Mouse (Mus musculus) liver, embryonic 16.5 days (tissue): ENCODE results near the gene Mctp2. TPM values are rescaled to one million over a fixed set of nuclear protein-coding genes. Genes with fewer than 3 reads are reported as not detected.

Experiments
- ATAC-seq: fragments of 200-750 bp; cut with Nextera tagmentation; 2 replicates; pipeline ENCODE4 v1.8.0; 2017; ENCODE audit warnings: low read depth, mild to moderate bottlenecking, moderate number of reproducible peaks, moderate library complexity
- H3K27ac ChIP-seq: fragments of 300-500 bp; sonication (generic); 2 replicates; pipeline ENCODE4 v1.5.1; 2014; ENCODE audit warnings: mild to moderate bottlenecking, low read length
- H3K27me3 ChIP-seq: fragments of 300-500 bp; sonication (generic); 2 replicates; pipeline ENCODE4 v1.6.1; 2014; ENCODE audit warnings: low read depth, low read length, mixed read lengths; ENCODE audit not compliant: control insufficient read depth, insufficient read depth
- H3K36me3 ChIP-seq: fragments of 300-500 bp; sonication (generic); 2 replicates; pipeline ENCODE4 v1.6.1; 2014; ENCODE audit warnings: mild to moderate bottlenecking; ENCODE audit not compliant: control insufficient read depth, insufficient read depth
- H3K4me1 ChIP-seq: fragments of 300-500 bp; sonication (generic); 2 replicates; pipeline ENCODE4 v1.6.1; 2014; ENCODE audit warnings: low read depth, low read length, mixed read lengths; ENCODE audit not compliant: control insufficient read depth
- H3K4me2 ChIP-seq: fragments of 300-500 bp; sonication (generic); 2 replicates; pipeline ENCODE4 v1.6.1; 2014; ENCODE audit warnings: low read depth, low read length, mixed read lengths
- H3K4me3 ChIP-seq: fragments of 300-500 bp; sonication (generic); 2 replicates; pipeline ENCODE4 v1.5.1; 2014; ENCODE audit warnings: low read depth, mild to moderate bottlenecking, low read length
- H3K9ac ChIP-seq: fragments of 300-500 bp; sonication (generic); 2 replicates; pipeline ENCODE4 v1.6.1; 2014; ENCODE audit warnings: low read depth, low read length
- H3K9me3 ChIP-seq: fragments of 300-500 bp; sonication (generic); replicated peaks from 2 replicates; pipeline ENCODE4 v1.6.1; 2016; ENCODE audit warnings: low read length; ENCODE audit not compliant: control insufficient read depth
- WGBS: fragments of 180-500 bp; shearing (Covaris S2); extraction: QIAGEN DNeasy Blood & Tissue Kit; methylation state at CpG from one replicate; pipeline ENCODE4 v1.1.7; 2014; ENCODE audit not compliant: insufficient replicate concordance; 5-methylcytosine and 5-hydroxymethylcytosine counted together
- polyA plus RNA-seq: library from polyadenylated mRNA; unstranded; fragments of >200 nt; fragmentation: Nextera tagmentation; extraction: Ambion mirVana; gene quantifications from 2 replicates; pipeline ENCODE4 v1.2.1, GENCODE M21; 2015

Gene Mctp2
- polyA plus RNA-seq, 1 experiment from 2014 or later, result 0.61 TPM

DNA sequence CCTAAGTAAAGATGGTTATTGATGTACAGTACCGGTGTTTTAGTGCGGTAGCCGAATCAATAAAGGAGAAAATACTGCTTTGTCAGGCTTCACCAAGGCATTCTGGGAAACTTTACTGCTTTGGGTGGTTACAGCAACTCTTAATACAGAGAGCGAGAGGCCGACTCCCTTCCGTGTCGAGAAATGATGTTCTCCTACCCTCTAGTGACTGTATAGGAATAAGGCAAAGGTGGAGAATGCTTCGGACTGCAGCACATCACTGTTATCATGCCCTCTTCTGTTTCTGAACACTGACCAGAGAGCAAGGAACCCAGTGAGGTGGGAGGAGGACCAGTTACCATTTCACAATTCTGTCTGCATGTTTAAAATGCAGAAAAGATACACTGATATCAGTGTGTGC is 83.9 kb downstream of the Mctp2 start:
- Histone ChIP-seq H3K4me1 (no peaks in the 10 kb centered on the region), H3K9me3 (no peaks in the 10 kb centered on the region), H3K9ac (no peak overlapping the region), H3K4me2 (no peak overlapping the region), H3K27me3 (no peaks in the 10 kb centered on the region), H3K27ac (no peak overlapping the region), H3K4me3 (no peak overlapping the region), H3K36me3 (no peaks in the 10 kb centered on the region)
- ATAC-seq, result no peak
- 74% methylated on average over 8 of the region's 8 CpGs for WGBS

DNA sequence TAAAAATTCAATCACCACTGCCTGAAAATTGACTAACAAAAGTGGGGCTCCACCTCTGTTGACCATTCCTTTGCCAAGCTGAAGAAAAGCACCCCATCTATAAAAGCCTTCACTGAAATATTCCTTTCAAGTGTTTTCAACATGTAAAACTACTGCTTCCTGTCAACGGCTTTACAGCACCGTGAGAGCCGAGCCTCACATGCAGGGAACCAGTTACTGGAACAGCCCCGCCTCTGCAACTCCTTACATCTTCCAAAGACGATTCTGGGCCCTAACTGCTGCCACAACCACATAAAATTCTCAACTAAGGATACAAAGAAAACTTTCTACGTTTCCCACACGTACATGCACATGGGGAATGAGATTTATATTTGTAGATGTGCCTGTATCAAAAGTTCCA is 88.4 kb downstream of the Mctp2 start:
- Histone ChIP-seq H3K9ac (no peak overlapping the region), H3K27ac (no peak overlapping the region), H3K4me3 (no peak overlapping the region), H3K36me3 (no peaks in the 10 kb centered on the region), H3K4me2 (no peak overlapping the region), H3K27me3 (no peaks in the 10 kb centered on the region), H3K9me3 (no peaks in the 10 kb centered on the region), H3K4me1 (no peaks in the 10 kb centered on the region)
- WGBS, result 46% methylated on average over 7 of the region's 7 CpGs
- no peak for ATAC-seq

DNA sequence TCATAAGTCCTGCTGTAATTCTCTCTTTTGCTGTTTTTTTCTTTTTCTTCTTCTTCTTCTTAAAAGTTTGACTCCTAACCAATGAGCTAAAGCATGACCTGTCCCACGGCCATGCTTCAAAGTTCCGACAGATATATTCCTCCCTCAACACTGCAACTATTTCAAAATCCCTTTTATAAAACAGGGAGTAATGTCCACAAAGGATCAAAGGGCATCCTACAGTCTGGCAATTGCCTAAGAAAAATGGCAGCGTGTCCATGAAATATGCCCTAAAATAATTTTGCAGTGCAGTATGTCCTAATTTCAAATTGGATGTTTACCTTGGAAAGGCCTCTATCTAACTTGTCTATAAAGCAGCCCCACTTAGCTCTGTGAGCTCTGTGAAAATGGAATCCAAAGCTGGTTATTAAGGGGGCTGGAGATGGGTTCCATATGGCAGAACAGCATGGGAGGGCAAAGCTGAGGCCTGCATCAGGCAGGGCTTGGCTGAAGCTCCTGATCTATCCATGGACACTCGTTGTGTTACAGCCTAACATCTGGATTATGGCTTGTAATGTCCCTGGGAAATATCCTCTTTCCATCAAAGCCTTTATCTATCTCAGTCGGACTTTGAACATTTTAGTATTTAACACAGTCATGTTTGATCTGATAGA is 90.7 kb downstream of the Mctp2 start:
- Histone ChIP-seq H3K27me3 (no peaks in the 10 kb centered on the region), H3K4me1 (no peaks in the 10 kb centered on the region), H3K9me3 (no peaks in the 10 kb centered on the region), H3K36me3 (no peaks in the 10 kb centered on the region), H3K4me3 (no peak overlapping the region), H3K27ac (no peak overlapping the region), H3K4me2 (no peak overlapping the region), H3K9ac (no peak overlapping the region)
- no peak for ATAC-seq
- 52% methylated on average over 5 of the region's 5 CpGs for WGBS

DNA sequence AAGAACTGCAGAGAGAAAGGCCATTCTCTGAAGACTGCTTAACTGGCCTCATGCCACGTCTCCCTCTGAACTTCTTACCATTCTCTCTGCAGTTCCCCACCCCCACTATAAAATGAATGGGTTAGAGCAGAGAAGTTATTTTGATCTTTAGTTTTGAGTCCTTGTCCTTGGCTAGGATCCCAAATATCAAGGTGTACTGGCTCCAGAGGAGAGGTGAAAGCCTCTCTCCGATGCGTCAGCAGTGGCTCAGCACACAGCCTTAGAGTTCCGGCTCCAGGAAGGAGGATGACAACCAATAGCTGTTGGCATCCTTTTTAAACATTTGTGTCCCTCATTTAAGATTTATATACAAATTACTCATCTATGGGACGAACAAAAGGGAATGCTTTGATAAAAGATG is 96.2 kb downstream of the Mctp2 start:
- H3K27me3 ChIP-seq, result no peaks in the 10 kb centered on the region
- no peaks in the 10 kb centered on the region for H3K36me3 ChIP-seq
- H3K4me1 ChIP-seq, result no peaks in the 10 kb centered on the region
- no peak for ATAC-seq
- H3K27ac ChIP-seq, result no peak overlapping the region
- no peaks in the 10 kb centered on the region for H3K9me3 ChIP-seq
- H3K4me2 ChIP-seq, result no peak overlapping the region
- no peak overlapping the region for H3K4me3 ChIP-seq
- WGBS, result 68% methylated on average over 5 of the region's 5 CpGs
- no peak overlapping the region for H3K9ac ChIP-seq

DNA sequence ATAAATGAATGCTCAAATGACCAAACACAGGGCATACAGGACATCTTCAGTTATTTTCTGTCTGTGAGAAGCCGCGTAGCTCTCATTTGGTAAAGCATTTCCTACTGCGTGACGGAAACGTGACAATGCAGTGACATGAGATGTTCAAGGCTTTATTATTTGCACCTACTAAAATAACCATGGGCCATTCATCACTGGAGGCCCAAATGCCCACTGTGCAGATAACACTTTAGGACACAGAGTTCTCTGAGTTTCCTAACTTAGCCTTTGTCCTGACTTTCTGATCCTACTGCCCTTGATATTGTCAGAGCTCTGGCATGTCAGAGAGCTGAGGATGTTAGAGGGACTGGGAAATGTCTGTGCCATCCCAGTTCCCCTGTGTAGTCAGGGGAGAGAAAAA is 97.1 kb downstream of the Mctp2 start:
- H3K36me3 ChIP-seq, result no peaks in the 10 kb centered on the region
- 77% methylated on average over 5 of the region's 5 CpGs for WGBS
- no peaks in the 10 kb centered on the region for H3K9me3 ChIP-seq
- H3K27ac ChIP-seq, result no peak overlapping the region
- no peak overlapping the region for H3K4me3 ChIP-seq
- H3K4me2 ChIP-seq, result no peak overlapping the region
- no peak overlapping the region for H3K9ac ChIP-seq
- ATAC-seq, result no peak
- H3K4me1 ChIP-seq, result no peaks in the 10 kb centered on the region
- no peaks in the 10 kb centered on the region for H3K27me3 ChIP-seq

DNA sequence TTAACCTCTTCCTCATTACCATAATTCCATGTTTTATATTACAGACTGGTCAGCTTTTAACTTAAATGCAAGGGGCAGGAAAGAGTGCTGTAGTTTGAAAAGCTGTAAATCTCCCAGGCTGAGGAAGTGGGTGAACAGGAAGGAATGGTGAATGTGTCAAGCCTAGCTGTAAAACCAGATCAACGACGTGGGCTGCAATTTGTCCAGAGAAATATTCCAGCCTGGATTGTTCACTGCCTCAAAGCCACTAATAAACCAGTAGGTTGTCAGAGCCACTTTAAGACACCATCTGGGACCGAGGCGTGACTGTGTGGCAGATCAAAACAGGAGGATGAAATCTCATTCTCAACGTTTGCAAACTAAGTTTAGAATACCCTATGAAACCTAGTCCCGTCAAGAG is 99.6 kb downstream of the Mctp2 start:
- Histone ChIP-seq H3K9me3 (no peaks in the 10 kb centered on the region), H3K27me3 (no peaks in the 10 kb centered on the region), H3K4me3 (no peak overlapping the region), H3K9ac (no peak overlapping the region), H3K36me3 (no peaks in the 10 kb centered on the region), H3K4me2 (no peak overlapping the region), H3K4me1 (no peaks in the 10 kb centered on the region), H3K27ac (no peak overlapping the region)
- WGBS, result 33% methylated on average over 6 of the region's 6 CpGs
- ATAC-seq, result no peak

DNA sequence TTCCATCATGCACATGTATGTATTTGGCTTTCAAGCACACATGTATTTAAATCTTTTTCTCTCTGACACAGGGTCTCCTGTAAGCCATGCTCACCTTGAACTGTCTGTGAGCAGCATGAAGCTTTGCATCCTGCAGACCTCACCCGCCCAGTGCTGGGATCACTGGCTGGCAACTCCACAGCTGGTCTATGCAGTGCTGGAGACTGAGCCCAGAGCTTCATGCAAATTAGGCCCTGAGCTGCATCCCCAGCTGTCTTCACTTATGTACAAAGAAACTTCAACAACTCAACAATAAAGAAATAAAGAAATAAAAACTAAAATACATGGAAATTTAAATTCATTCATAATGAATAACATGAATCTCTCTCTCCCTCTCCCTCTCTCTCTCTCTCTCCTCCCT is 110.7 kb downstream of the Mctp2 start:
- WGBS, result 72% methylated on average over 1 of the region's 1 CpGs
- no peak overlapping the region for H3K4me3 ChIP-seq
- ATAC-seq, result no peak

DNA sequence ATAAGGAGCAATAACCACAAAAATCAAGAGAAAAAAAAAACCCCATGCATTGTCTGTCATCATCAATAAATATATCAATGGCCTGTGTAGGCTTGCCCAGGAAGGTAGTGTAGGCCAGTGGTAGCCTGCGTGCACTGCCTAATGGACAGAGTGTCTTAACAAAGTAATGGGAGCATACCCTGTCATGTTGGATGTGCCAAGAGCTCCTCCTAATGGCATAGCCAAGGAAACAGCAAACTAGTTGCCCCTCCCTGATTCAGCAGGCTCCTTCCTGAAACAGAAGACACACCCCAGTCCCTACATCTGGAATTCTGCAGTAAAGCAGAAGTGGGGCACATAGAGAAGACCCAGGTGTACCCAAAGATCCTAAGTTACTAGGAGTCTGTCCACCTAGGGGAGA is 113.1 kb downstream of the Mctp2 start:
- Histone ChIP-seq H3K4me2 (no peak overlapping the region), H3K27ac (no peak overlapping the region), H3K9me3 (no peaks in the 10 kb centered on the region), H3K4me3 (no peak overlapping the region), H3K36me3 (no peaks in the 10 kb centered on the region), H3K4me1 (no peaks in the 10 kb centered on the region), H3K27me3 (no peaks in the 10 kb centered on the region), H3K9ac (no peak overlapping the region)
- no peak for ATAC-seq
- 50% methylated on average over 1 of the region's 1 CpGs for WGBS

More for the DNA sequence above, 110.7 kb downstream of the Mctp2 start:
- H3K9me3 ChIP-seq, result no peaks in the 10 kb centered on the region
- no peaks in the 10 kb centered on the region for H3K4me1 ChIP-seq
- no peak overlapping the region for H3K9ac ChIP-seq
- H3K36me3 ChIP-seq, result no peaks in the 10 kb centered on the region
- no peaks in the 10 kb centered on the region for H3K27me3 ChIP-seq
- no peak overlapping the region for H3K4me2 ChIP-seq
- H3K27ac ChIP-seq, result no peak overlapping the region

DNA sequence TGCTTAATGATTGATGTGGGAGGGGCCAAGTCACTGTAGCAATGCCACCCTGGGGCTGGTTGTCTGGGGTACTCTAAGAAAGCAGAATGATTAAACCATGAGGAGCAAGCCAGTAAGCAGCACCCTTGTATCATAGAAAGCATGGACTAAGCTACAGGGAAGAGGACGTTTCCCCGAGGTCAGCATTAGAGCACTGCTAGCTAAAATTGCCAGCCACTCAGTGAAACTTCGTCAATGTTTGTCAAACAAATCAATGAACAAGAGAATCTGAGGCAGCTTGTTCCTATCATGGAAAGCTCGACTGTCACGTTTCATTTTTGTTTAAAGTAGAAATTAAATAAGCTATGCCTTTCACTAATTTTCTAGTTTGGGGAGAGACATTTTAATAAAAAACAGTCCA is 124.8 kb downstream of the Mctp2 start:
- Histone ChIP-seq H3K4me2 (no peak overlapping the region), H3K36me3 (no peaks in the 10 kb centered on the region), H3K9ac (no peak overlapping the region), H3K4me1 (no peaks in the 10 kb centered on the region), H3K9me3 (no peaks in the 10 kb centered on the region), H3K27me3 (no peaks in the 10 kb centered on the region), H3K4me3 (no peak overlapping the region), H3K27ac (no peak overlapping the region)
- WGBS, result 41% methylated on average over 5 of the region's 5 CpGs
- ATAC-seq, result peak; percentile 60; the same call in 1 of the 2 replicates
